Mouse (Mus musculus) heart, embryonic 16.5 days (tissue): ENCODE measurements at regions not wholly inside any gene's neighbourhood (a gene's known extent, or its start where the extent isn't known, plus 50 kb on each side); places are given as distances from the start of the nearest gene placed in this dataset.

Experiments used
- ATAC-seq: fragments of 200-750 bp; cut with Nextera tagmentation; replicated peaks from 2 replicates; pipeline ENCODE4 v1.8.0; 2017; ENCODE audit warnings: moderate number of reproducible peaks; ENCODE audit not compliant: insufficient read depth, low FRiP score; ENCODE audit errors: extremely low read depth
- H3K27ac ChIP-seq: fragments of 300-500 bp; sonication (generic); 2 replicates; pipeline ENCODE4 v1.5.1; 2014; ENCODE audit warnings: mild to moderate bottlenecking, low read length, control low read depth, moderate library complexity
- H3K27me3 ChIP-seq: fragments of 300-500 bp; sonication (generic); 2 replicates; pipeline ENCODE4 v1.6.1; 2014; ENCODE audit warnings: low read length, mixed read lengths; ENCODE audit not compliant: control insufficient read depth, insufficient read depth
- H3K36me3 ChIP-seq: fragments of 300-500 bp; sonication (generic); 2 replicates; pipeline ENCODE4 v1.6.1; 2014; ENCODE audit not compliant: control insufficient read depth, insufficient read depth
- H3K4me1 ChIP-seq: fragments of 300-500 bp; sonication (generic); 2 replicates; pipeline ENCODE4 v1.6.1; 2014; ENCODE audit warnings: low read length, mixed read lengths; ENCODE audit not compliant: control insufficient read depth, insufficient read depth
- H3K4me2 ChIP-seq: fragments of 300-500 bp; sonication (generic); 2 replicates; pipeline ENCODE4 v1.6.1; 2014; ENCODE audit warnings: low read depth, mild to moderate bottlenecking, control low read depth, low read length
- H3K4me3 ChIP-seq: fragments of 300-500 bp; sonication (generic); 2 replicates; pipeline ENCODE4 v1.5.1; 2014; ENCODE audit warnings: mild to moderate bottlenecking, control low read depth, low read length
- H3K9ac ChIP-seq: fragments of 300-500 bp; sonication (generic); 2 replicates; pipeline ENCODE4 v1.6.1; 2014; ENCODE audit warnings: low read length, control low read depth
- H3K9me3 ChIP-seq: fragments of 300-500 bp; sonication (generic); replicated peaks from 2 replicates; pipeline ENCODE4 v1.6.1; 2016; ENCODE audit warnings: low read length; ENCODE audit not compliant: control insufficient read depth
- WGBS: fragments of 180-500 bp; shearing (Covaris S2); extraction: QIAGEN DNeasy Blood & Tissue Kit; methylation state at CpG from one replicate; pipeline ENCODE4 v1.1.7; 2014; 5-methylcytosine and 5-hydroxymethylcytosine counted together

DNA sequence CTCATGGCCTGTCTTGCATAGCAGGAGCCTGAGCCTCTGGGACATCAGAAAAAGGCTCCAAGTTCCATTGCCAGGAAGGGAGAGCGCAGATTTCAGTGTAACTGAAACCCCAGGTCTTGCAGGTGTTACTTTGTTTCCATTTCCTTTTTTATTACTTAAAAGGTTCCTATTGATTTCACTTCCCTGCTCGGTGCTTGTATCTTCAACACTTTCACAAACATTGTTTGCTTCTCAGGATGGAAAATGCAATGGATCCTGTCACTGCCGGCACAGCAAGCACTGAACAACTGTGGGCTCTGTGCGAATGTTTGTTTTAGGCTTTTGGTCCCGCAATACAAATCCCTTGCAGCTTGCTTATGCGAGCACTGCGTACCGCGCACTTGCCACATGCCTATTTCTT lies 290.0 kb upstream of the Stt3b start:
- Histone ChIP-seq H3K27ac (no peak overlapping the region), H3K4me2 (no peak overlapping the region), H3K4me3 (no peak overlapping the region), H3K4me1 (no peaks in the 10 kb centered on the region), H3K9me3 (no peaks in the 10 kb centered on the region), H3K27me3 (no peaks in the 10 kb centered on the region), H3K9ac (no peak overlapping the region), H3K36me3 (no peaks in the 10 kb centered on the region)
- 80% methylated on average over 9 of the region's 9 CpGs for WGBS
- ATAC-seq = no peak

- WGBS = 60% methylated on average over 2 of the region's 2 CpGs
- H3K27ac ChIP-seq = no peak overlapping the region
- no peak overlapping the region for H3K4me2 ChIP-seq
- H3K4me3 ChIP-seq = no peak overlapping the region
- no peak overlapping the region for H3K9ac ChIP-seq
- no peaks in the 10 kb centered on the region for H3K27me3 ChIP-seq
- H3K36me3 ChIP-seq = no peaks in the 10 kb centered on the region
- H3K4me1 ChIP-seq = no peaks in the 10 kb centered on the region
- ATAC-seq = no peak
- peaks cover 3% of the 10 kb centered on the region; the same call in 1 of the 2 replicates for H3K9me3 ChIP-seq
Measured at GRCm38 (mm10) chr9:115600826-115601225, 290.6 kb upstream of the Stt3b start.

- WGBS = 88% methylated on average over 7 of the region's 7 CpGs
Measured at GRCm38 (mm10) chr9:115602772-115603171, 292.6 kb upstream of the Stt3b start.

GRCm38 (mm10) chr9:115604450-115604849 lies 294.2 kb upstream of the Stt3b start:
- no peak for ATAC-seq
- H3K4me1 ChIP-seq = peaks cover 3% of the 10 kb centered on the region
- no peak overlapping the region for H3K4me2 ChIP-seq
- no peak overlapping the region for H3K9ac ChIP-seq
- no peak overlapping the region for H3K4me3 ChIP-seq
- H3K9me3 ChIP-seq = peaks cover 4% of the 10 kb centered on the region; the same call in 1 of the 2 replicates
- H3K27me3 ChIP-seq = no peaks in the 10 kb centered on the region
- WGBS = 83% methylated on average over 3 of the region's 3 CpGs
- no peaks in the 10 kb centered on the region for H3K36me3 ChIP-seq
- no peak overlapping the region for H3K27ac ChIP-seq

More at GRCm38 (mm10) chr9:115602772-115603171, 292.6 kb upstream of the Stt3b start:
- no peak overlapping the region for H3K4me2 ChIP-seq
- H3K27ac ChIP-seq = no peak overlapping the region
- no peaks in the 10 kb centered on the region for H3K27me3 ChIP-seq
- H3K9me3 ChIP-seq = peaks cover 4% of the 10 kb centered on the region; the same call in 1 of the 2 replicates
- H3K9ac ChIP-seq = no peak overlapping the region
- H3K4me1 ChIP-seq = no peaks in the 10 kb centered on the region
- ATAC-seq = no peak
- H3K4me3 ChIP-seq = no peak overlapping the region
- H3K36me3 ChIP-seq = no peaks in the 10 kb centered on the region

DNA sequence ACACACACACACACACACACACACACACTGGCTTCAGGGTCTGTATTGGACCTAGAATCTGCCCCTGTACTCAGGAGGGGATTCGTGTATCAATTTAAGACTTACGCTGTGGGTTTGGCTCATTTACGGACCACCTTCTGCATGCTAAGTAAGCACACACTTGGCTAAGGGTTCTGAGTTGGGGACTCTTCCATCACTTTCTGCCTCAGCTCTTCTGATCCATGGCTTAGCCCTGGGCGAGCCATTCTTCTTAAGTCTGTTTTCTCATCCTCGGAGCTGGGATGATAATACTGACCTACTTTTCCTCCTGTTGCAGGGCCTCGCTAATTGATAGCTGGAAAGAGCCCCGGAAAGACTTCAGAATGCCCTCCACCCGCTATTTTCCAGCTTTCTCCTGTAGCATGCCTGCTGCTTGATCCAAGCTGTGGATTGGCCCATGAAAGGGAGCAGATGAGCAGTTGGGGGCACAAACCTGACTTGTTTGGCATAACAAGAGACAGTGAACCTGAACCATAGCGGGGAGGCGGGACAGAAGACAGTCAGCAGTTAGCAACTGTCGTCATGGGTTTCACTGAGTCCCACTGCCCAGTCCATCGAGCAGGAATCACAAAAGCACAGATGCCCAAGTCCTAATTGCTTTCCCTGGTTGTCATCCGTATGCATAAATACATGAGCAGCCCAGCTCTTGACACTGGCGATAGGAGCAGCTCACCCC lies 294.9 kb upstream of the Stt3b start:
- ATAC-seq = no peak
- Histone ChIP-seq H3K9ac (no peak overlapping the region), H3K36me3 (no peaks in the 10 kb centered on the region), H3K4me2 (no peak overlapping the region), H3K9me3 (peaks cover 4% of the 10 kb centered on the region; the same call in 1 of the 2 replicates), H3K4me3 (no peak overlapping the region), H3K27ac (no peak overlapping the region), H3K27me3 (no peaks in the 10 kb centered on the region), H3K4me1 (peaks cover 3% of the 10 kb centered on the region)
- 74% methylated on average over 14 of the region's 14 CpGs for WGBS

DNA sequence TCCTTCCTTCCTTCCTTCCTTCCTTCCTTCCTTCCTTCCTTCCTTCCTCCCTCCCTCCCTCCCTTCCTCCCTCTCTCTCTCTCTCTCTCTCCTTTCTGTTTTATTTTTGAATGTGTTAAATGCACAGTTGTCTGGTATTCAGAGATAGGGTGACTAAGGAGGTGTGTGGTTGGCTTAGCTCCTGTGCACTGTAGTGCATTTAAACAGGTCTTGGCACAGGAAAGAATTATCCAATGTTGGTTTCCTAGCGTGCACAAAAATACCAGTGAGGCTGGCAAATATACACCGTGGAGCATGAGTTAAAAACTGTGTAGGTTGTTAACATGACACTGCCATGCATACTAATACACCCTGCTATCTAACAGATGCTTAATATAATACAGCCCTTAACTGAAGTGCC lies 297.7 kb upstream of the Stt3b start:
- ATAC-seq = no peak
- no peak overlapping the region for H3K4me3 ChIP-seq
- H3K27ac ChIP-seq = peak overlapping the region; percentile 29; the same call in 1 of the 2 replicates
- WGBS = 47% methylated on average over 2 of the region's 2 CpGs
- H3K9me3 ChIP-seq = peaks cover 4% of the 10 kb centered on the region; the same call in 1 of the 2 replicates
- no peak overlapping the region for H3K9ac ChIP-seq
- H3K27me3 ChIP-seq = no peaks in the 10 kb centered on the region
- H3K4me1 ChIP-seq = peaks cover 5% of the 10 kb centered on the region
- no peaks in the 10 kb centered on the region for H3K36me3 ChIP-seq
- no peak overlapping the region for H3K4me2 ChIP-seq

DNA sequence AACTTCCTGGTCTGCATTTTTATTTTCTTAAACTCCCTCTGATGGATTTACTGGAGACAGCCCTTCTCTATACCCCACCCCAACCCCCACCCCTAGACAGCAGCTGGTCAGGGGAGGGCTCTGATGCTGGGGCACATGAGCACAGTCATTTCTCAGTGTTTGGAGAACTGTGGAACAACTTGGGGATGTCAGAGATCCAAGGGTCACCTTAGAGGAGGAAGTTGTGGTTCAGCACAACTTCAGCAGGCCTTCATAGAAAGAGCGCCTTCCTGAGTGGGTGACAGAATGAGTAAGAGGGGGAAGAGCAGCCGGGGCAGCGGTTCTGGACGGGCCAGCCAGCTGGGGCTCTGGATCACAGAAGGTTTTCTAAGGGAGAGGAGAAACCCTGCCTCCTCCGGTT lies 298.2 kb upstream of the Stt3b start:
- Histone ChIP-seq H3K27ac (peak overlapping the region; percentile 29; the same call in 1 of the 2 replicates), H3K4me2 (no peak overlapping the region), H3K4me1 (peaks cover 6% of the 10 kb centered on the region), H3K36me3 (no peaks in the 10 kb centered on the region), H3K9ac (no peak overlapping the region), H3K9me3 (peaks cover 4% of the 10 kb centered on the region; the same call in 1 of the 2 replicates), H3K4me3 (no peak overlapping the region), H3K27me3 (no peaks in the 10 kb centered on the region)
- 69% methylated on average over 5 of the region's 5 CpGs for WGBS
- no peak for ATAC-seq

DNA sequence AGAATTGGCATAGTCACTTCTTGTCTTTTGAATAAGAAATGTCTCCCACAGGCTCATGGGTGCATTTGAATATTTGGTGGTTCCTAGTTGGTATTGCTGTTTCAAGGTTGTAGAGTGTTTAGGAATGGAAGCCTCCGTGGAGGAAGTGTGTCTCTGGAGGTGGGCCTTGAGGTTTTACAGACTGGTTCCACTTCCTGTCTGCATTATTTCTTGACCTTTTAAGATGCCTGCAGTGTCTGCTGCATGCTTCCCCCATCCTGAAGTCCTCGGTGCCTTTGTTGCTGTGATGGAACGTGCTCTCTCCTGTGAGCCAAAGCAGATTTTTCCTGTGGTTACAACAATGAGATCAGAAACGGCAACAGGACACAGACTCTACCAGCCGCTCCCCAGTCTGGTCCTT lies 299.4 kb upstream of the Gadl1 start:
- 67% methylated on average over 5 of the region's 5 CpGs for WGBS
- H3K27me3 ChIP-seq = no peaks in the 10 kb centered on the region
- peaks cover 6% of the 10 kb centered on the region for H3K4me1 ChIP-seq
- no peak overlapping the region for H3K27ac ChIP-seq
- ATAC-seq = no peak
- no peaks in the 10 kb centered on the region for H3K36me3 ChIP-seq
- no peak overlapping the region for H3K9ac ChIP-seq
- no peak overlapping the region for H3K4me2 ChIP-seq
- no peak overlapping the region for H3K4me3 ChIP-seq
- H3K9me3 ChIP-seq = peaks cover 4% of the 10 kb centered on the region; the same call in 1 of the 2 replicates

DNA sequence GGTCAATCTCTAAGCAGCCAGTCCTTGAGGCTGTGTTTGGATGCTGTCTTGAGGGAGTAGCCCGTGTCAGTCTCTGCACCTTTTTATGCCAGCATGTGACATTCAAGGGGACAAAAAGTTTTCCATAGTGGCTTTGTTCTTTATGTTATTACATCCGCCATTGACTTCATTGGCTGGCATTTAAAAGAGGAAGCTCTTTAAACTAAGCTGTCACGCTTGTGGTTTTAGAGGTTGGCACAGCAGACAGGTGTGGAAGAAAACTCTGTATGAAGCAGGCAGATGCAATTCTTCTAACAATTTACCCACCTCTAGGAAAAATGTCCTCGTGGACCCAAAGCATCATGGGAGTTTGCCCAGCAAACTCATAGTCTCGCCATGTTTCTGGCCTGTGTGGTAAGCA lies 297.5 kb upstream of the Gadl1 start:
- Histone ChIP-seq H3K4me3 (no peak overlapping the region), H3K9ac (no peak overlapping the region), H3K27ac (peak overlapping the region; percentile 48; the same call in 1 of the 2 replicates), H3K4me2 (no peak overlapping the region), H3K9me3 (no peaks in the 10 kb centered on the region), H3K36me3 (no peaks in the 10 kb centered on the region), H3K27me3 (no peaks in the 10 kb centered on the region), H3K4me1 (peaks cover 6% of the 10 kb centered on the region)
- 83% methylated on average over 5 of the region's 5 CpGs for WGBS
- 0 out of 2 replicates have a peak, but pooled peaks have one; percentile 25 for ATAC-seq
